Mouse (Mus musculus): ENCODE results near the gene Nadsyn1.

DNA sequence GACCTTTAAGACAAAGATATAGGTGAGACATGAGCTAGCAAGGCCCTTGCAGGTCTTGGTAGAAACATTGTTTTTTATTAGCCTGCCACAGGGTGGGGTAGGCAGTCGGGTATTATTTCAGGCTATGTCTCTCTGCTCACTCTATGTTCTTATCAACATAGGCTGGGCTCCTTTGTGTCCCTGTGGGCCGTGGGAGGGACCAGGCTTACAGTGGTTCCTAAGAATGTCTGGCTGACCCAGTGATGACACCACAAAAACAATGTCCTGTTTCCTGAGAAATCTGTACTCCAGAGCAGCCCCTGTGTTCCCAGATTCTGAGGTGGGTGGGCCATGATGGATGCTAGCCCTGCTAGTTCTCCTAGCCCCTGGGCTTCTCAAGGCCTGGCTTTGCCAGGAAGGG, 45.3 kb downstream of the Nadsyn1 start:
- TF ChIP-seq FLI1 (IDR thresholded peaks at IDR 0.05; ENCODE audit: low read length) (no peak), GATA1 (IDR thresholded peaks at IDR 0.05; ENCODE audit: borderline replicate concordance, low read length) (no peak)
